Mouse (Mus musculus) G1E-ER4 (cell line): ENCODE measurements around the gene Mapre3. TPM values are rescaled to one million over a fixed set of nuclear protein-coding genes. Genes with fewer than 3 reads are reported as not detected.

Source experiments
- GATA1 ChIP-seq: IDR thresholded peaks from one replicate; pipeline ENCODE4 v1.8.0; 2012; ENCODE audit warnings: low read length, inconsistent platforms
- polyA plus RNA-seq: library from polyadenylated mRNA; stranded (reverse); fragments of >175 nt; gene quantifications from 2 replicates; pipeline ENCODE4 v1.2.3, GENCODE M21; 2012

Gene Mapre3
- polyA plus RNA-seq, 1 experiment, result not detected

DNA sequence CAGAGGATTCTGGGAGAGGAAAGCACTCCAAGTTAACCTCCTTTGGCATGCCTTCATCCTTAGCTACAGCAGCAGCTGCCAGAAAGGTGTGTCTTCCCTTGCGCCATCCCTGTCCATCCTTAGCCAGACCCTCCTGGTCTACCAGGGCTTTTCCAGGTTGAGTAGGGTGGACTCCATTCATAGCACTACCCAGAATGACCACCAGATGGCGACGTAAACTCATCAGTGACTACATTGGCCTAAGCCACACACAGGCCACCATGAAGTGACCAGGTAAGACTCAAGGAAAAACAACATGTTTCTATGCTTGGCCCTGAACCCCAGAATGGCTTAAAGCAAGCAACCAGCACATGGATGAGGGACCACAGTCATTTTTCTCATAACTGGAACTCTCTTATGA, 8.3 kb upstream of the Mapre3 start:
- TF ChIP-seq GATA1, result no peak

DNA sequence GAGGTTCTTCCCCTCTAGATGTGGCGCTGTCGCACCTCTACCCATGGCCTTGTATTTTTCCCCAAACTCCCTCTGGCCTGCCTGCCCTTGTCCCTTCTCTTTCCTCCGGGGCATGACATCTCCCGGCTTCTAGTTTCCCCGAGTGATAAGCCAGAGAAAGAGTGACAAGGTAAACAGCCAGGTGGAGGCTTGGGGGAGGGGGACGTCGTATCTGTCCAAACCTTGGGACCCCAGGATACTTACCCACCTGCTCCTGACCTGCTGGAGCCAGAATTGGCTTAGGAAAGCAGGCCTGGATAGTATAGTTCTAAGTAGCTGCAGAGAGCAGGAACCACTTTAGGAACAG, 652 bp downstream of the Mapre3 start:
- TF ChIP-seq GATA1, result no peak

DNA sequence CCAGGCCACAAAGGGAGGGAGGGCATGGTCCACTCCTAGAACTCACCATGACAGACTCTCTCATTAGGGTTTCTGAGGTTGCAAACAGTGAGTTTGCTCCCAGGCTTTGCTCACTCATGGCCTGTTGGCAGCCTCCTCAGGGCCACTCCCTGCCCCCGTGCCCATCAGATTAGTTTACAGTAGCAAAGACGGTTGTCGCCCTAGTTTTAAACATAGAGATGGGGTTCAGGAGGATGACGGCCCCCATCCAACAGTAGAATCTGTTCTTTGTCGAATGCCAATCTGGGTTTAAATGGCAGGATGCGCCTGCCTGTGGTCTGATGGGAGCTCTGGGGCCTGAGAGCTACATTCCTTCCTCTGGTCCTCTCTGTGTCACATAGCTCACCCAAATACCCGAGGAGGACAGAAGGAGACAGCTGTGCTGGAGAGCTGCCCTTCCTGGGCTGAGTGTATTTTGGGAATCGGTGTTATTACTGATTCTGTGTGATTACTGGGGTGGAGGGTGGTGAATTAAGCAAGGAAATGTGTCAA, 1.9 kb downstream of the Mapre3 start:
- no peak for TF ChIP-seq GATA1

DNA sequence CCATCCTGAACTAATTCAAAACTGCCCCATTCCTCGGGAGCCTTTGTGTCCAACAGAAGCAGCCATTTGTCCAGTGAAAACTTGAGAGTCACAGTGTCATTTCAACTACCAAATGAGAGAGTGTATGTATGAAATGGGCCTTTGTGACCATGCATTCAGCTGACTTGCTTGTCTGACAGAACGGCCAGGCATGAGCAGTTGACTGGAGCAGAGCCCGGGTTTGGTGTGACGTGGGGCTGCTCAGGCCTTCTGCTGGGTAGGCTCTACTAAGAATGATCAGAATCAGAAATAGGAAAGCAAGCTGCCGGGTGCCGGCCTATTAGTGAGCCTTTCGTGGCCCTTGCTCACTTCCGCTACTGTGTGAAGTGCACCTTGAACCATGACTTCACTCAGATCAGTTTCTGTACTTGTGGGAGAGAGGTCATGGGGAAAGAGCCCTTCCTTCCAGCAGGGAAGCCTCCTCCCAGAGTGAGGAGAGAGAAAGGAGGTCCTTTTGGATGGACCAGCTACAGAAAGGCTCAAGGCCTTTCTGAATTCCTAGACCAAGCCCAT, 4.4 kb downstream of the Mapre3 start:
- TF ChIP-seq GATA1, result no peak

DNA sequence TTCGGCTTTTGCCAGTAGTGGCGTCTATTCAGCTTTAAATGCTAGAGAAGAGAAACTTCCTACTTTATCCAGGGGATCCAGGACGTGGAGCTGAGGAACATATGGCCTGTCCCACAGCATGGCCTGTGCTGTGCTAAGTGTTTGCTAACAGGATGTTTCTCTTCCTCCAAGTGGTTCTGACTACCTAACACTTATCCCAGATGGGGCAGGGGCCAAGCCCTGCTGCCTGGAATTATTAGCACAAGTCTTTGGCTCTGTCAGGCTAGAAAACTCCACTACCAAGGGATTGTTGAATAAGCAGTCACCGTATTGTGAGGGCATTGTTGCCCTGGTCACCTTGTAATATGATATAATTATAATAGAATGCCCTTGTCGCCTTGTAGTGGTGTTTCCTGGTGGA, 8.2 kb downstream of the Mapre3 start:
- no peak for TF ChIP-seq GATA1

DNA sequence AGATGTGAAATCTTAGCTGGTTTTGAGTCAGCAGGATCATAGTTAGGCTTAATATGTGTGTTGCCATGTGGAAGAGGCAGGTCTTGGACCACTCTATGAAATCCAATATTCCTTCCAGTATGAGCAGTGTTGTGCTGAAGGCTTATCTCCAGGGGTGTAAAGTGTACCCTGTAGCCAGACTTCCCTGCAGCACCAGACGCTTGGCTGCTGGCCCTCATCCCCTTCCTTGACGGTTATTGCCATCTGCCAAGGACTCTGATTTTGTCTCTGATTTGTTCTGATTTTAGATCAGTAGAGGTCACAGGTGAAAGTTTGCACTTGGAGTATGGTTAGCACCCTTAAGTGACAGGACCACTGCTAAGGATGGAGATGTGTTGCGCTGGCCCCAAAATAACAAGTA, 8.7 kb downstream of the Mapre3 start:
- TF ChIP-seq GATA1, result no peak

DNA sequence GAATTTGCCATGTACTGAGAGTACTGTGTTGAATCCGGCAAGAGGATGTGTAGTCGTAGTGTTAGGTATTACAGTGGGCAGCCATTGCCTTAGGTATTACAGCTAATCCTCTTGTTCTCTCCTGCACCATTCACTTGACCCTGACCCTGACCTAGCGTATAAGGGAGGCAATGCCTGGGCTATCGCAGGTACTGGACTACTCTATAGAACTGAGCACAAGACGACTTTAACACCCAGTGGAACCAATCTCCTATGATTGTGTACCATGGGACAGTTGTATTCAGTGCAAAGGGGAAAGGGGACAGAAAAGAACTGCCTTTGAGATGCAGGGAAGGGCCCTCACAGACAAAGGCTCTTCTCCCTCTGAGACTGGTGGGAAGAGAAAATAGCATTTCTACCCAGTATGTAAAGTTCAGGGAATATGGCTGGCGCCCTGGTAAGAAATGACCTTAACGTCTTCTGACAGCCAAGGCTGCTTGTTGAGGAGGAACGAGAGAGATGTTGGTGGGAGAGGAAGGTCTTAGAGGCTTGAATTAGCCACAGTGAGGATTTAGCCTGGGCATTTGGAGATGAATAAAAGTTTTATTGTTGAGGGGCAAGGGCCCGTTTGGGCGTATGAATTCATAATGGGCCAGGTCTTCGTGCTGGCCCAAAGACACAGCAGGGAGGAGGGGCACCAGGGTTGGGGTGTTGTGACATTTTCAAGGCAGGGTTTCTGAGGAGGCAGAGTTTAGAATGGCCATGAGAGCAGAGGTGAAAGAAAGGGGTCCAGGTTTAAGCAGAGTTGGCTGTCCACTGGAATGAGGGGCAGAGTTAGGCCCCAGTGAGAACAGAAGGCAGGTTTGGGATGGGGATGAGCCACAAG, 9.9 kb downstream of the Mapre3 start:
- no peak for TF ChIP-seq GATA1

DNA sequence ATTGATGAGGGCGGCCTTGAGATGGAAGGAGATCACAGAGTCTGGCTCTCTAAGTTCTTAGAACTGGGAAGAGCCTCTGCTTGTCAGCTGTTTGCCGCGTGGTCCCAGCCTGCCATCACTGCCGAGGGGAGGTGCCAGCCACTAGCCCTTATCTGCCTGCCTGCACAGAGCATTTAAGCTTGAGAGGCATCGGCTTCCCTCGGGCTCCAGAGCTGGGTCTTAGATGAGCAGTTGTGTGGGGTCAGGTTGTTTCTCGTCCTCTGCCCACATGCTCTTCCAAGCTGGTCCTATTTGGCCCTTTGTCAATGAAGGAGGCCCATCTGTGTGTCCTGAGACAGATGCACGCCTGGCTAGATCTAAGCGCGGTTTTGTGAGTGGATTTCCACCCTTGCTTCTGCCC, 10.7 kb downstream of the Mapre3 start:
- TF ChIP-seq GATA1, result no peak

DNA sequence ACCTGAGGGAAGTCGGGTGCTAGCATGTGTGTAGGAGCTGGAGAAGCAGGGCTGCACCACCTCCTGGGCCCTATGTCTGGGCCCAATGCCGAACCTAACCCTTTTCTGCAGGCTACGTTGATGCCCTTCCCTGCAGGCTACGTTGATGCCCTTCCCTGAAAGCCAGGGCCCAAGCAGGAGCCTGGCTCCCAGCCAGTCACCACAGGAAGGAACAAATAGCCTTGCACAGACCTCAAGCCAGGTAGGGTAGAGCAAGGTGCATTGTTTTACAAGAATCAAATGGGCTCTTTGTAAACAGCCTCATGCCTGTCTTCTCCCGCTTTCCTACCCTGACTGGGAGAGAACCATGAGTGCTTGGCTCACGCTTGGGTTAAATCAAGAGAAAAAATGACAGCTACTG, 11.4 kb downstream of the Mapre3 start:
- TF ChIP-seq GATA1, result no peak

DNA sequence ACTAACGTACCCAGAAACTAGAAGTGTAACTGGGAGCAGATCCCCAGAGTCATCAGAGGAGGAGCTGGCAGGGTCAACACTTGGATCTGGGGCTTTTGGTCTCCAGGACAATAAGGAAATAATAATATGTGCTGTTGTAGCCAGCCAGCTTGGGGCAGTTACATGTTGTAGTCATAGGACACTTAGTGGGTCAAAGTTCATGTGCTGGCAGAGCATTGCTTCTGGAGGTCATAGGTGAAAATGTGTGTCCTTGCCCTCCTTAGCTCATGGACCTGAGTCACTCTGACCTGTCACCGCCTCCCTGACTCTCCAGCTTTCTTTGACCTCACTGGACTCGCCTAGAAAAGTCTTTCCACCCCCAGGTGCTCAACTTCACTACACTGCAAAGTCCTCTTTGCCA, 19.0 kb downstream of the Mapre3 start:
- TF ChIP-seq GATA1, result no peak

DNA sequence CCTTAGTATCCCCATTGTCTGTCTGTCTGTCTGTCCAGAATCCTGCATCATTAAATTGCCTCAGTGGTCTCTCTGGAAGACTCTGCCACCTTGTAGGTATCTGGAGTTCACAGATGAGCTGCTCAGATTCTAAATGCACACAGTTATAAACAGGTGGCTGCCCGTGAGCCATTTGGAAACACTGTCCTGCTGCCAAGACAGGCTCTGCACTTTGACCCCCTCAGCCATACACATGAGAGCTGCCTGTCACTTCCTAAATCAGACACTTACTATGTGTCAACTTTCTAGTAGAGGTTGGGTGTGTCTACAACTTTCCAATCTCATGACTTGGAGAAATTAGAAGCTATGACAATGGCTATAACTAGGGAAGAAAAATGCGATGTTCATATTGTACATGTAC, 25.3 kb downstream of the Mapre3 start:
- TF ChIP-seq GATA1, result no peak

DNA sequence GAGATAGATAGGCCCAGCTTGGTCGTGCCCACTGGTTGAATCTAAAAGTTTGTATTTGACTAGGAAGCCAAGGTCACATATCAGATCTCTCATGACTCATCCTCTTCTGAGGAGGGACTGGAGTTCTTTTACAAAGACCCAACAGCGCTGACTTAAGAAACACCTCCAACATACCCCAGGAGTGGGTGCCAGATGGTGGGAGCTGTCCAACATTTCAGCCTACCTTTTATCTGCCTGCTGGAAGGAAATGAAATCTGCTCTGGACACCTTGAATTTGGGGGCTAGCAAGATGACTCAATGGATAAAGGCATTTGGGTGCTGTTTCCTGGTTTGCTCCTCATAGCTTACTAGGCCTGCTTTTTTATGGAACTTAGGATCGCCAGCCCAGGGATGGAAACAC, 27.5 kb downstream of the Mapre3 start:
- TF ChIP-seq GATA1, result no peak

DNA sequence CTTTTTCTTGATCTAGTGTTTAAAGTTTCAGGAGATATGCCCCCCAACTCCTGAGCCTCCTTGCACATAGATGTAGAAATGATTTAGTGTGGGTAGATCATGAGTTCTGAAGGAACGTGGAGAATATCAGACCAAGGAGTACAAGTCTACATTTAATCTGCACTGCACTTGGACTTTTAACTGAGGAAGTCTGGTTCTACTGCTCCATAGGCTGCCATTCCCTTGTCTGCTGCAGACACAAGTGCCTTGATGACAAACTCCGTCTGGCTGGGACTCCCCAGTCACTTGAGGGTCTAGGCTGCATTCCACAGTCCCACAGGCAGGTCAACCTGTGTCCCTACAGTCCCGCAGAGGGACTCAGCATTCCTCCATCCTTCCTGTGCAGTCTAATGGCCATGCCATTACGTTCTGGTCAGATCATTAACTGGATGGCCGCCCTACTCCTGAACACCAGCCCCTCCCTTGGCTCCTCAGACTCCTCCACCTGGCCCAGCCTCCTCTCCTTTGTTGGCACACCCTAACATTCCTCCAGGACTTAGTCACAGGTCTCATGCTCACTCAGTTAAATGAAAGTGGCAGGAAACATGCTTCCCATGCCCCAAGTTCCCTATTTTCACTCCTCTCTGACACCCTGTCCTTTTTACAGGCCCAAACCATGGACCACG, 35.6 kb downstream of the Mapre3 start:
- no peak for TF ChIP-seq GATA1

DNA sequence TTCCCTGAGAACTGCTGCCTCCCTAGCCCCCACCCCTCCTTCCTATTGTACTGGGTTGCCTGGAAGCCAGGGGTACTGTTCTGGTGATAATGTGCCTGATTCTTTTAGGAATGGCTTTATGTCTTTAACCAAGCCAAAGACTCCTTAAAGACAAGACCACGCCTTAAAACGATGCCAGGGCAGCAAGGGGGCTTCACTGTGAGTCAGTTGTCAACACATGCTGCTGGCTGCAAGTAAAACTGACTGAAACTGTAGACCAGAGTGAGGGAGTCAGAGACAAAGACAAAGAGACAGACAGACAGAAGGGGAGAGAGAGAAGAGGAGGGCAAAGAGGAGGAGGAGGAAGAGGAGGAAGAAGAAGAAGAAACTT, 36.1 kb downstream of the Mapre3 start:
- no peak for TF ChIP-seq GATA1

DNA sequence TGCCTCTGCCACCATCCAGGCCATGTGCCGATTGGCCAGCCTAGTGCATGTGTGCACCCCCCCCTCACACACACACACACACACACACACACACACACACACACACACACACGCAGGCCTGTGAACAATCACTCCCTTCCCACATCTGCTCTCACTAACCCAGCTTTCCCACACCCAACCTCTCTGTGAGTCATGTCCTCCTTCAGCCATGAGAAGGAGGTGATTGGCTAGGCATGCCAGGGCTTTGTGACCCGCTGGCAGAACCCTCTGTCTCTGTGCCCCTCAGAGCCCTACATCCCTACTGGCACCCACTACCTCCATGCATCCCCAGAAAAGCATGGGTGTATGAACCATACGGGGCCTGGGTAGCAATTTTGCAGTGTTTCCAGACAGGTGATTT, 39.1 kb downstream of the Mapre3 start:
- no peak for TF ChIP-seq GATA1

DNA sequence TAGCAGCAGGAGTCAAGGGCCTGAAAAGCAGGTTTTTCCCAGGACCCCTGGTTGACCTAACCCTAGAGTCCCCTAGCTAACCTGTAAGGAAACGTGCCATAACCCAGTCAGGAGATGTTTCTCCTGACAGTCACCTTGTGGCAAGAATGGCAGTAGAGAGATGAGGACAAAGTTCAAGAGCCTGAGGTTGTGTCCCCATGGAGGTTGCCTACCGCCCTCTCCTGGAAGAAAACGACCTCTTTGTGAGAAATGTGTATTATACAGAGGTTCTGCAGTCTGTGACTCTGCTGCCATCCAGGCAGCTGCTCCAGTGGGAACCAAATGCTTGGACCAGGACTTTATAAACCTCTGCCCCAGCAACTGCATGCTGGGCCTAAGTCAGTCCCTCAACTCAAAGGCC, 41.2 kb downstream of the Mapre3 start:
- no peak for TF ChIP-seq GATA1

DNA sequence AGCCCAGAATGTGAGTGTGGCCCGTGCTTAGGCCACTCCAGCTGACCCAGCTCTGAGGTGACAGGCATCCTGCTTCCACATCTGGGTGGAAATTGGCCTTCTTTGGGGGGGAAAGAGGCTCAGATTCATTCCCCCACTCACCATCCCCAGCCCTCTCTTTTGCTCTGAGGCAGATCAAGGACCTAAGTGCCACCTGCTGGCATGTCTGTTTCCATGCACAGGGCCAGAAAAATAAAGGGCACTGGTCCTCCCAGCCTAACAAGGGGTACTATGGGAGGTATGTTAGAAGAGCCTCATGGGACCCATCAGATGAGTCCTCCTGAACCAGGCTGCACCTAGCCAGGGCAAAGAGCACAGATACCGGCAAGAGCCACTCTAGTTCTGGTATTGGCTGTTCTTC, 41.7 kb downstream of the Mapre3 start:
- no peak for TF ChIP-seq GATA1
